Mouse (Mus musculus) A20 (cell line): ENCODE results near the gene Max.

Experiments
- DNase-seq: peaks from one replicate; pipeline ENCODE4 v3.0.0-alpha.2; 2011; ENCODE audit warnings: low read depth, low spot score

The Max gene

GRCm38 (mm10) chr12:76957688-76958087 lies 4.3 kb downstream of the Max start:
- DNase-seq: peak; percentile 87

GRCm38 (mm10) chr12:76954698-76955423 lies 7.1 kb downstream of the Max start:
- DNase-seq: no peak

- DNase-seq: no peak
Observed at GRCm38 (mm10) chr12:76953750-76954363, 8.1 kb downstream of the Max start.

- DNase-seq: no peak
Observed at GRCm38 (mm10) chr12:76950330-76950729, 11.7 kb downstream of the Max start.

GRCm38 (mm10) chr12:76948781-76949180 lies 13.2 kb downstream of the Max start:
- DNase-seq: no peak

GRCm38 (mm10) chr12:76948185-76948584 lies 13.8 kb downstream of the Max start:
- no peak for DNase-seq

- no peak for DNase-seq
Observed at GRCm38 (mm10) chr12:76947487-76947886, 14.5 kb downstream of the Max start.

GRCm38 (mm10) chr12:76943466-76943865 lies 18.5 kb downstream of the Max start:
- DNase-seq: no peak

- no peak for DNase-seq
Observed at GRCm38 (mm10) chr12:76943046-76943445, 19.0 kb downstream of the Max start.

GRCm38 (mm10) chr12:76942476-76942875 lies 19.5 kb downstream of the Max start:
- DNase-seq: no peak

- DNase-seq: no peak
Observed at GRCm38 (mm10) chr12:76941524-76941923, 20.5 kb downstream of the Max start.

GRCm38 (mm10) chr12:76938013-76938412 lies 24.0 kb downstream of the Max start:
- DNase-seq: no peak

GRCm38 (mm10) chr12:76936211-76936610 lies 25.8 kb downstream of the Max start:
- no peak for DNase-seq

GRCm38 (mm10) chr12:76934438-76934837 lies 27.6 kb downstream of the Max start:
- no peak for DNase-seq

GRCm38 (mm10) chr12:76932688-76933060 lies 29.3 kb downstream of the Max start:
- no peak for DNase-seq

- no peak for DNase-seq
Observed at GRCm38 (mm10) chr12:76931739-76932687, 30.0 kb downstream of the Max start.

- DNase-seq: no peak
Observed at GRCm38 (mm10) chr12:76930177-76930576, 31.8 kb downstream of the Max start.

- DNase-seq: no peak
Observed at GRCm38 (mm10) chr12:76927539-76927938, 34.5 kb downstream of the Max start.

- no peak for DNase-seq
Observed at GRCm38 (mm10) chr12:76927012-76927411, 35.0 kb downstream of the Max start.

- no peak for DNase-seq
Observed at GRCm38 (mm10) chr12:76926338-76926945, 35.6 kb downstream of the Max start.

GRCm38 (mm10) chr12:76924904-76925604 lies 36.9 kb downstream of the Max start:
- no peak for DNase-seq
